Mouse (Mus musculus): ENCODE results near the gene Gm13698. TPM values are rescaled to one million over a fixed set of nuclear protein-coding genes. Genes with fewer than 3 reads are reported as not detected.
"Not testable (repeated sequence)": the region's sequence is repeated elsewhere in the genome, so short reads cannot be mapped to it uniquely, and the experiment has no call there.

Gm13698 gene
- polyA plus RNA-seq (2012; fragmentation: generic; extraction: Trizol), result not detected
- long read RNA-seq, experiment 1, result 0 reads
- long read RNA-seq, experiment 2, result 0 reads

DNA sequence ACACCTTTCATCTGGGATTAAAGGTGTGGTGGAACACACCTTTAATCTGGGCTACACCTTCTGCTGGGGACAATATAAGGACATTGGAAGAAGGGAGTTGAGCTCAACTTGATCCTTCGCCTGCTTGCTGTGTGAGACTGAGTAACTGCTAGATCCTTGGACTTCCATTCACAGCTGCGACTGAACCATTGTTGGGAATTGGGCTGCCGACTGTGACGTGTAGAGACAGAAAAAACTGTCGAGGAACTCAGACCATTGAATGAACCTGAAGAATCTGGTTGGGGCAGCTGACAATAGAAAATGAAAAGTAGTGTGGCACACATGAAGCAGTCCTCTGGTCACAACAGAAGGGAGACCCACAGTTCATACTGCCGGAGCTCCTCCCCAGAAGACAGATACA, at the start of gene Gm13698:
Gm13698 (plus strand) TSS at position 301 of the 400 bp plus-strand sequence.
- not testable (repeated sequence) for H3K79me2 ChIP-seq (ENCODE audit: control insufficient read depth, insufficient read depth); H3ac ChIP-seq (ENCODE audit: control insufficient read depth, insufficient read length, low read depth); H3K27me3 ChIP-seq (ENCODE audit: control insufficient read depth, insufficient read depth, insufficient read length); H3K36me3 ChIP-seq (ENCODE audit: control insufficient read depth, insufficient read depth); H3K79me3 ChIP-seq (ENCODE audit: low read depth); H3K4me3 ChIP-seq (ENCODE audit: insufficient read depth, poor library complexity, severe bottlenecking)

DNA sequence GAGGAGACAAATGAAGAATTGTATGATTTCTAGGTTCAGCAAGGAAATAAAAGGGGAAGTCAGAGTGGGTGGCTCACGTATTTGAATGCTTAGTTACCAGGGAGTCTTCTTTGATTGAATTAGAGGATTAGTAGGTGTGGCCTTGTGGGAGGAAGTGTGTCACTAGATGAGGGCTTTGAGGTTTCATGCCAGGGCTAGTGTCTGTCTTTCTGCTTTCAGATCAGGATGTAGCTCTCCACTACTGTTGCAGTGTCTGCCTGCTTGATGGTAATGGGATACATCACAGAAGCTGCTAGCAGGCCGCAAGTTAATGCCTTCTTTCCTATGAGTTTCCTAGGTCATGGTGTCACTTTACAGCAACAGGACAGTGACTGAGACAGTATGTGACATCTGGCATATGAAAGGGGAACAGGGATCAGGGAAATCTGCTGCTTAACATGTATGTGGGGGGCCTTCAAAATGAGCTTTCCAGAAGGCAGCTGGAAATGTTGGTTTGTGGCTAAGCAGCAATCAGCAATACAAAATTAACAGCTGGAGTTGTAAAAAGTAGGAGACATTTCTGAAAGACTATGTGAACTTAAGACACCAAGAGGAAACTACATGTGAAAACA, 25.9 kb upstream of the Gm13698 start:
- TF ChIP-seq CTCF (IDR thresholded peaks at IDR 0.05; ENCODE audit: control insufficient read depth, insufficient read depth, insufficient read length) (no peak), MYOG (IDR thresholded peaks at IDR 0.05; ENCODE audit: control insufficient read depth, extremely low read depth, insufficient read length) (no peak), USF1 (IDR thresholded peaks at IDR 0.05; ENCODE audit: low read depth) (no peak), MAX (IDR thresholded peaks at IDR 0.05) (no peak), FOSL1 (IDR thresholded peaks at IDR 0.05; ENCODE audit: insufficient read depth, low read length, poor library complexity, severe bottlenecking) (no peak), CEBPB (IDR thresholded peaks at IDR 0.05; ENCODE audit: low read depth) (no peak)
- Histone ChIP-seq H3ac (ENCODE audit: control insufficient read depth, insufficient read length, low read depth) (no peak overlapping the region), H3K27me3 (ENCODE audit: control insufficient read depth, insufficient read depth, insufficient read length) (no peaks in the 10 kb centered on the region), H3K36me3 (ENCODE audit: control insufficient read depth, insufficient read depth) (no peaks in the 10 kb centered on the region), H3K79me3 (ENCODE audit: low read depth) (no peaks in the 10 kb centered on the region), H3K79me2 (ENCODE audit: control insufficient read depth, insufficient read depth) (no peaks in the 10 kb centered on the region), H3K4me3 (ENCODE audit: insufficient read depth, poor library complexity, severe bottlenecking) (no peak overlapping the region)

DNA sequence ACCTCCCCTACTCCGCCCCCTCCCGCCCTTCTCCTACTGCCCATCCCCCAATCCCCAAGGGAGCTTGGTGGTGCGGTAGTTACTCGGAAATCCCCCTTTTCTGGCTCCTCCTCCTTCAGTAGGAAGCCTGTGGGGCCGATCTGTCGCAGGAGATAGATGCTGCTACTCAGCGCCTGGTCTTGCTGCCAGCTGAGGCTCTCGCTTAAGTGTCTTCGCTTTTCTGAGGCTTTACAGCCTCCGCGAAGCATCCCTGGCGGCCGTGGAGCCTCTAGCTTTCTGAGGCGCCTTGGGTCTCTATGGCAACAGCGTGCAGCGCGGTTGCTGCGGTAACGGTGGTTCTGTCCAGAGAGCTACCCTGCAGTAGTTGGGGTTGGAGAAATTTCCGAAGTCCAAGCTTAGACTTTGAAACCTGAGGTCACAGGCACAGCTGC, 14.5 kb upstream of the Gm13698 start, which contains the start of gene Zswim2:
Zswim2 (minus strand) TSS at position 298 of the 431 bp plus-strand sequence.
- no peak within 1 kb of the TSS for H3ac ChIP-seq (ENCODE audit: control insufficient read depth, insufficient read length, low read depth)
- H3K4me3 ChIP-seq (ENCODE audit: insufficient read depth, poor library complexity, severe bottlenecking), result no peak within 1 kb of the TSS
- no peaks in the 10 kb centered on the region for H3K79me3 ChIP-seq (ENCODE audit: low read depth)
- H3K36me3 ChIP-seq (ENCODE audit: control insufficient read depth, insufficient read depth), result no peaks in the 10 kb centered on the region
- TF ChIP-seq FOSL1 (IDR thresholded peaks at IDR 0.05; ENCODE audit: insufficient read depth, low read length, poor library complexity, severe bottlenecking) (no peak), CTCF (IDR thresholded peaks at IDR 0.05; ENCODE audit: control insufficient read depth, insufficient read depth, insufficient read length) (no peak), CEBPB (IDR thresholded peaks at IDR 0.05; ENCODE audit: low read depth) (no peak), MYOD1 (IDR thresholded peaks at IDR 0.05; ENCODE audit: control insufficient read depth, insufficient read length, low read depth) (no peak), USF1 (IDR thresholded peaks at IDR 0.05; ENCODE audit: low read depth) (no peak), MYOG (IDR thresholded peaks at IDR 0.05; ENCODE audit: control insufficient read depth, extremely low read depth, insufficient read length) (no peak), MAX (IDR thresholded peaks at IDR 0.05) (no peak)
- H3K27me3 ChIP-seq (ENCODE audit: control insufficient read depth, insufficient read depth, insufficient read length), result no peaks in the 10 kb centered on the region
- H3K79me2 ChIP-seq (ENCODE audit: control insufficient read depth, insufficient read depth), result no peaks in the 10 kb centered on the region

DNA sequence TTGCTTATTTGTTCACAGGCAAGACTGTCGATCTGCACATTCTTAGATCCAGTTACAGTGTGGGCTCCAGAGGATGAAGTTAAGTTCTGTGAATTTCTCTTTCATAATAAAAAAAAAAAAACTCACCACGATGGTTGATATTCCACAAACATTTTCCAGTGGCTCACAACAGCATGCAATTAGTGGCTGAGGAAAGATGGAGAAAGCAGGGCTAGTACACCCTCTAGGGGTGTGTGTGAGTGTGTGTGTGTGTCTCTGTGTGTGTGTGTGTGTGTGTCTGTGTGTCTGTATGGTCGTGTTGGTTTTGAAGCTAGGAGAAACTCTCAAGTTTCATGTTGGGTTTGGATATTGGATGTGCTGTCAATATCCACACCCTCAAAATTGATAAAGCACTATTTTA, 14.1 kb upstream of the Gm13698 start:
- no peaks in the 10 kb centered on the region for H3K79me3 ChIP-seq (ENCODE audit: low read depth)
- H3K79me2 ChIP-seq (ENCODE audit: control insufficient read depth, insufficient read depth), result no peaks in the 10 kb centered on the region
- H3ac ChIP-seq (ENCODE audit: control insufficient read depth, insufficient read length, low read depth), result no peak overlapping the region
- H3K4me3 ChIP-seq (ENCODE audit: insufficient read depth, poor library complexity, severe bottlenecking), result no peak overlapping the region
- no peak for TF ChIP-seq MYOG (IDR thresholded peaks at IDR 0.05; ENCODE audit: control insufficient read depth, extremely low read depth, insufficient read length)
- TF ChIP-seq CEBPB (IDR thresholded peaks at IDR 0.05; ENCODE audit: low read depth), result no peak
- TF ChIP-seq USF1 (IDR thresholded peaks at IDR 0.05; ENCODE audit: low read depth), result no peak
- no peak for TF ChIP-seq MYOD1 (IDR thresholded peaks at IDR 0.05; ENCODE audit: control insufficient read depth, insufficient read length, low read depth)
- TF ChIP-seq MAX (IDR thresholded peaks at IDR 0.05), result no peak
- TF ChIP-seq CTCF (IDR thresholded peaks at IDR 0.05; ENCODE audit: control insufficient read depth, insufficient read depth, insufficient read length), result no peak
- TF ChIP-seq FOSL1 (IDR thresholded peaks at IDR 0.05; ENCODE audit: insufficient read depth, low read length, poor library complexity, severe bottlenecking), result no peak
- no peaks in the 10 kb centered on the region for H3K36me3 ChIP-seq (ENCODE audit: control insufficient read depth, insufficient read depth)
- H3K27me3 ChIP-seq (ENCODE audit: control insufficient read depth, insufficient read depth, insufficient read length), result no peaks in the 10 kb centered on the region

DNA sequence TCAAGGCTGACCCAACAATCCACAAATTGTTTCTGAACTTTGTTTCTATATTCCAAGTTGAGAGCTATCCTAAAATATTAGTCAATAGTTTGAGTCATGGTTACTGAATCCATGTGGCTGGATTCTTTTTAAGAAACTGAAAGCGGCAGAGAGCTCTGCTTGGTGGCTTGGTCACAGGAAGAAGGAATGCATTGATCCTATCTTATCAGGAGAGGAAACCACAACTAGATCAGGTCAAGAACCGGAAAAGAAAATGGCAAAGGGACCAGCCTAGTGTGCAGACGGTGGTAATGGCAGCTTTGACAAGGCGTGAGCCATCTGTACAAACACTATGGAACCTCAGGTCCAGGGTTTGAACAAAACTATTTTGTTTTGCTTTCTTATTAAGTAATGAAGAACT, 13.7 kb upstream of the Gm13698 start:
- Histone ChIP-seq H3K79me3 (ENCODE audit: low read depth) (no peaks in the 10 kb centered on the region), H3K27me3 (ENCODE audit: control insufficient read depth, insufficient read depth, insufficient read length) (no peaks in the 10 kb centered on the region), H3K79me2 (ENCODE audit: control insufficient read depth, insufficient read depth) (no peaks in the 10 kb centered on the region), H3K4me3 (ENCODE audit: insufficient read depth, poor library complexity, severe bottlenecking) (no peak overlapping the region), H3ac (ENCODE audit: control insufficient read depth, insufficient read length, low read depth) (no peak overlapping the region), H3K36me3 (ENCODE audit: control insufficient read depth, insufficient read depth) (no peaks in the 10 kb centered on the region)
- TF ChIP-seq CTCF (IDR thresholded peaks at IDR 0.05; ENCODE audit: control insufficient read depth, insufficient read depth, insufficient read length), result no peak
- TF ChIP-seq MYOD1 (IDR thresholded peaks at IDR 0.05; ENCODE audit: control insufficient read depth, insufficient read length, low read depth), result no peak
- TF ChIP-seq USF1 (IDR thresholded peaks at IDR 0.05; ENCODE audit: low read depth), result no peak
- TF ChIP-seq CEBPB (IDR thresholded peaks at IDR 0.05; ENCODE audit: low read depth), result no peak
- no peak for TF ChIP-seq MAX (IDR thresholded peaks at IDR 0.05)
- no peak for TF ChIP-seq FOSL1 (IDR thresholded peaks at IDR 0.05; ENCODE audit: insufficient read depth, low read length, poor library complexity, severe bottlenecking)
- TF ChIP-seq MYOG (IDR thresholded peaks at IDR 0.05; ENCODE audit: control insufficient read depth, extremely low read depth, insufficient read length), result no peak

DNA sequence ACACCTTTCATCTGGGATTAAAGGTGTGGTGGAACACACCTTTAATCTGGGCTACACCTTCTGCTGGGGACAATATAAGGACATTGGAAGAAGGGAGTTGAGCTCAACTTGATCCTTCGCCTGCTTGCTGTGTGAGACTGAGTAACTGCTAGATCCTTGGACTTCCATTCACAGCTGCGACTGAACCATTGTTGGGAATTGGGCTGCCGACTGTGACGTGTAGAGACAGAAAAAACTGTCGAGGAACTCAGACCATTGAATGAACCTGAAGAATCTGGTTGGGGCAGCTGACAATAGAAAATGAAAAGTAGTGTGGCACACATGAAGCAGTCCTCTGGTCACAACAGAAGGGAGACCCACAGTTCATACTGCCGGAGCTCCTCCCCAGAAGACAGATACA, 5.7 kb downstream of the Gm13698 start, which contains the start of gene Gm13693:
Gm13693 (plus strand) TSS at position 301 of the 400 bp plus-strand sequence.
- not testable (repeated sequence) for H3K27me3 ChIP-seq (ENCODE audit: control insufficient read depth, insufficient read depth, insufficient read length); H3K79me3 ChIP-seq (ENCODE audit: low read depth); H3K79me2 ChIP-seq (ENCODE audit: control insufficient read depth, insufficient read depth); H3K4me3 ChIP-seq (ENCODE audit: insufficient read depth, poor library complexity, severe bottlenecking); H3K36me3 ChIP-seq (ENCODE audit: control insufficient read depth, insufficient read depth); H3ac ChIP-seq (ENCODE audit: control insufficient read depth, insufficient read length, low read depth)

DNA sequence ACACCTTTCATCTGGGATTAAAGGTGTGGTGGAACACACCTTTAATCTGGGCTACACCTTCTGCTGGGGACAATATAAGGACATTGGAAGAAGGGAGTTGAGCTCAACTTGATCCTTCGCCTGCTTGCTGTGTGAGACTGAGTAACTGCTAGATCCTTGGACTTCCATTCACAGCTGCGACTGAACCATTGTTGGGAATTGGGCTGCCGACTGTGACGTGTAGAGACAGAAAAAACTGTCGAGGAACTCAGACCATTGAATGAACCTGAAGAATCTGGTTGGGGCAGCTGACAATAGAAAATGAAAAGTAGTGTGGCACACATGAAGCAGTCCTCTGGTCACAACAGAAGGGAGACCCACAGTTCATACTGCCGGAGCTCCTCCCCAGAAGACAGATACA, 11.5 kb downstream of the Gm13698 start, which contains the start of gene Gm13695:
Gm13695 (plus strand) TSS at position 301 of the 400 bp plus-strand sequence.
- H3K27me3 ChIP-seq (ENCODE audit: control insufficient read depth, insufficient read depth, insufficient read length); H3K79me2 ChIP-seq (ENCODE audit: control insufficient read depth, insufficient read depth); H3ac ChIP-seq (ENCODE audit: control insufficient read depth, insufficient read length, low read depth); H3K4me3 ChIP-seq (ENCODE audit: insufficient read depth, poor library complexity, severe bottlenecking); H3K36me3 ChIP-seq (ENCODE audit: control insufficient read depth, insufficient read depth); H3K79me3 ChIP-seq (ENCODE audit: low read depth): not testable (repeated sequence)

DNA sequence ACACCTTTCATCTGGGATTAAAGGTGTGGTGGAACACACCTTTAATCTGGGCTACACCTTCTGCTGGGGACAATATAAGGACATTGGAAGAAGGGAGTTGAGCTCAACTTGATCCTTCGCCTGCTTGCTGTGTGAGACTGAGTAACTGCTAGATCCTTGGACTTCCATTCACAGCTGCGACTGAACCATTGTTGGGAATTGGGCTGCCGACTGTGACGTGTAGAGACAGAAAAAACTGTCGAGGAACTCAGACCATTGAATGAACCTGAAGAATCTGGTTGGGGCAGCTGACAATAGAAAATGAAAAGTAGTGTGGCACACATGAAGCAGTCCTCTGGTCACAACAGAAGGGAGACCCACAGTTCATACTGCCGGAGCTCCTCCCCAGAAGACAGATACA, 17.3 kb downstream of the Gm13698 start, which contains the start of gene Gm13696:
Gm13696 (plus strand) TSS at position 301 of the 400 bp plus-strand sequence.
- H3K27me3 ChIP-seq (ENCODE audit: control insufficient read depth, insufficient read depth, insufficient read length); H3K4me3 ChIP-seq (ENCODE audit: insufficient read depth, poor library complexity, severe bottlenecking); H3K36me3 ChIP-seq (ENCODE audit: control insufficient read depth, insufficient read depth); H3ac ChIP-seq (ENCODE audit: control insufficient read depth, insufficient read length, low read depth); H3K79me3 ChIP-seq (ENCODE audit: low read depth); H3K79me2 ChIP-seq (ENCODE audit: control insufficient read depth, insufficient read depth): not testable (repeated sequence)

DNA sequence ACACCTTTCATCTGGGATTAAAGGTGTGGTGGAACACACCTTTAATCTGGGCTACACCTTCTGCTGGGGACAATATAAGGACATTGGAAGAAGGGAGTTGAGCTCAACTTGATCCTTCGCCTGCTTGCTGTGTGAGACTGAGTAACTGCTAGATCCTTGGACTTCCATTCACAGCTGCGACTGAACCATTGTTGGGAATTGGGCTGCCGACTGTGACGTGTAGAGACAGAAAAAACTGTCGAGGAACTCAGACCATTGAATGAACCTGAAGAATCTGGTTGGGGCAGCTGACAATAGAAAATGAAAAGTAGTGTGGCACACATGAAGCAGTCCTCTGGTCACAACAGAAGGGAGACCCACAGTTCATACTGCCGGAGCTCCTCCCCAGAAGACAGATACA, 23.1 kb downstream of the Gm13698 start, which contains the start of gene Gm13694:
Gm13694 (plus strand) TSS at position 301 of the 400 bp plus-strand sequence.
- not testable (repeated sequence) for H3K27me3 ChIP-seq (ENCODE audit: control insufficient read depth, insufficient read depth, insufficient read length); H3K79me2 ChIP-seq (ENCODE audit: control insufficient read depth, insufficient read depth); H3ac ChIP-seq (ENCODE audit: control insufficient read depth, insufficient read length, low read depth); H3K79me3 ChIP-seq (ENCODE audit: low read depth); H3K36me3 ChIP-seq (ENCODE audit: control insufficient read depth, insufficient read depth); H3K4me3 ChIP-seq (ENCODE audit: insufficient read depth, poor library complexity, severe bottlenecking)
